Mouse (Mus musculus) forebrain, embryonic 14.5 days (tissue): Measurements from ENCODE around the gene Car5a. TPM values are rescaled to one million over a fixed set of nuclear protein-coding genes. Genes with fewer than 3 reads are reported as not detected.

Experiments
- ATAC-seq: fragments of 200-750 bp; cut with Nextera tagmentation; 2 replicates; pipeline ENCODE4 v1.8.0; 2017; ENCODE audit warnings: mild to moderate bottlenecking, moderate library complexity
- DNase-seq: peaks from one replicate; pipeline ENCODE4 v3.0.0-alpha.2; 2015; ENCODE audit warnings: low spot score
- H3K27ac ChIP-seq: fragments of 300-500 bp; sonication (generic); 2 replicates; pipeline ENCODE4 v1.5.1; 2014; ENCODE audit warnings: low read depth, mild to moderate bottlenecking, control low read depth, low read length, moderate library complexity
- H3K27me3 ChIP-seq: fragments of 300-500 bp; sonication (generic); replicated peaks from 2 replicates; pipeline ENCODE4 v1.6.1; 2014; ENCODE audit warnings: low read length, control low read depth, mixed read lengths; ENCODE audit not compliant: control insufficient read depth, insufficient read depth
- H3K36me3 ChIP-seq: fragments of 300-500 bp; sonication (generic); 2 replicates; pipeline ENCODE4 v1.6.1; 2014; ENCODE audit warnings: low read length, control low read depth; ENCODE audit not compliant: control insufficient read depth, insufficient read depth
- H3K4me1 ChIP-seq: fragments of 300-500 bp; sonication (generic); 2 replicates; pipeline ENCODE4 v1.6.1; 2014; ENCODE audit warnings: antibody characterized with exemption, low read length, control low read depth; ENCODE audit not compliant: control insufficient read depth, insufficient read depth
- H3K4me2 ChIP-seq: fragments of 300-500 bp; sonication (generic); 2 replicates; pipeline ENCODE4 v1.6.1; 2014; ENCODE audit warnings: mild to moderate bottlenecking, control low read depth, low read length
- H3K4me3 ChIP-seq: fragments of 300-500 bp; sonication (generic); 2 replicates; pipeline ENCODE4 v1.5.1; 2014; ENCODE audit warnings: low read depth, low read length, control low read depth
- H3K9ac ChIP-seq: fragments of 300-500 bp; sonication (generic); 2 replicates; pipeline ENCODE4 v1.6.1; 2014; ENCODE audit warnings: mild to moderate bottlenecking, low read length, control low read depth, moderate library complexity
- H3K9me3 ChIP-seq: fragments of 300-500 bp; sonication (generic); replicated peaks from 2 replicates; pipeline ENCODE4 v1.6.1; 2016; ENCODE audit warnings: low read length, control low read depth, mixed read lengths; ENCODE audit not compliant: control insufficient read depth
- WGBS: fragments of 180-500 bp; shearing (Covaris S2); extraction: QIAGEN DNeasy Blood & Tissue Kit; methylation state at CpG from one replicate; pipeline ENCODE4 v1.1.7; 2014; 5-methylcytosine and 5-hydroxymethylcytosine counted together
- polyA plus RNA-seq: library from polyadenylated mRNA; unstranded; fragments of >200 nt; fragmentation: Nextera tagmentation; extraction: Ambion mirVana; gene quantifications from 2 replicates; pipeline ENCODE4 v1.2.1, GENCODE M21; 2014

Gene Car5a
- polyA plus RNA-seq, 1 experiment from 2014 or later = 0.28 TPM

GRCm38 (mm10) chr8:121877828-121878480 is 66.8 kb downstream of the Car5a start:
- no peak overlapping the region for H3K4me2 ChIP-seq
- no peak overlapping the region for H3K27ac ChIP-seq
- DNase-seq (no peak), ATAC-seq (no peak)
- 87% methylated on average over 7 of the region's 7 CpGs for whole genome bisulfite sequencing
- no peak overlapping the region for H3K9ac ChIP-seq
- H3K4me3 ChIP-seq = no peak overlapping the region
- peaks cover 6% of the 10 kb centered on the region; the same call in 1 of the 2 replicates for H3K36me3 ChIP-seq
- H3K4me1 ChIP-seq = no peaks in the 10 kb centered on the region
- no peaks in the 10 kb centered on the region for H3K9me3 ChIP-seq
- no peaks in the 10 kb centered on the region for H3K27me3 ChIP-seq

DNA sequence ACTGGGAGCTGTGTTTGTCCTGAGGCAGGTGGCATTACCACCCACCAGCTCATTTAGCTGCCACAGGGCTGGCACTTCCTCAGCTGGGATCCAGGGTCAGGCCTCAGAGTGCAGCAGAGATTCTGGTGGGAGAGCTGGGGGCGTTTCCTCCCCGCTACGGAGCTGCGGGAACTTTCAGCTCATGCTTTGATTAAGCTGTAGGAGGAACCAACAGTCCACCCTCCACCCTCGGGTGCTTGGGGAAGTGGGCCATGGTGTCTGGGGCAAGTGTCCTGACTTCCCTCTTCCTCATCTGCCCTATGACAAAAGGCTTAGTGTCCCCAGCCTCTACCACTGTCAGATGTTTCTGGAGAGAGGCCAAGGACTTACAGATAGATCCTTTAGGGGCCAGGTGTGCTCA is 67.5 kb downstream of the Car5a start:
- Histone ChIP-seq H3K27ac (no peak overlapping the region), H3K4me3 (no peak overlapping the region), H3K4me1 (no peaks in the 10 kb centered on the region), H3K9ac (no peak overlapping the region), H3K9me3 (no peaks in the 10 kb centered on the region), H3K4me2 (no peak overlapping the region), H3K27me3 (no peaks in the 10 kb centered on the region), H3K36me3 (0 out of 2 replicates have a peak, but pooled peaks cover 1% of the 10 kb centered on the region)
- WGBS = 77% methylated on average over 5 of the region's 5 CpGs
- no peak for ATAC-seq
- DNase-seq = no peak

DNA sequence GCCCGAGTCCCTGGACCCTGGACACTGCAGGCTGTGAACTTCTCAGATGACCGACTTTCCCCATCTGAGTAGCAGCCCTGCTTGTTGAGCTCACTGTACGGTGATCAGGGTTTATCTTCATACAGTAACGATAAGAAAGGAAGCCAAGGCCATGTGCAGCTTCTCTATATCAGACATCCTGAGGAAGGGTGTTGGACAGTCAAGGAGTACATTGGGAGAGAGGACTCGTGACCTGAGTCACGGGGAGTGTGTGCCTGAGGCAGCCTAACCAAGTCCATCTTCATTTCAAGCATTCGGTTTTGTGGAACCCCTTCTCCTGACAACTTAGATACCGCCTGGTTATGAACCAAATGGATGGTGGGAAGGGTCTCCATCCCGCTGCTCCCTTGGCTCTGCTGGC is 69.2 kb downstream of the Car5a start:
- no peaks in the 10 kb centered on the region for H3K36me3 ChIP-seq
- H3K4me2 ChIP-seq = no peak overlapping the region
- H3K9me3 ChIP-seq = no peaks in the 10 kb centered on the region
- no peak overlapping the region for H3K9ac ChIP-seq
- no peak for DNase-seq
- no peak for ATAC-seq
- no peaks in the 10 kb centered on the region; the same call in 1 of the 2 replicates for H3K4me1 ChIP-seq
- 90% methylated on average over 9 of the region's 9 CpGs for WGBS
- no peak overlapping the region for H3K27ac ChIP-seq
- H3K4me3 ChIP-seq = no peak overlapping the region
- no peaks in the 10 kb centered on the region for H3K27me3 ChIP-seq

GRCm38 (mm10) chr8:121875045-121875444 is 69.7 kb downstream of the Car5a start:
- Histone ChIP-seq H3K9me3 (no peaks in the 10 kb centered on the region), H3K4me1 (no peaks in the 10 kb centered on the region; the same call in 1 of the 2 replicates), H3K27me3 (no peaks in the 10 kb centered on the region), H3K4me3 (no peak overlapping the region), H3K4me2 (no peak overlapping the region), H3K27ac (no peak overlapping the region), H3K9ac (no peak overlapping the region), H3K36me3 (no peaks in the 10 kb centered on the region)
- DNase-seq (no peak), ATAC-seq (no peak)
- 88% methylated on average over 3 of the region's 3 CpGs for WGBS

GRCm38 (mm10) chr8:121874031-121874430 is 70.7 kb downstream of the Car5a start:
- H3K36me3 ChIP-seq = no peaks in the 10 kb centered on the region
- no peaks in the 10 kb centered on the region for H3K27me3 ChIP-seq
- H3K27ac ChIP-seq = no peak overlapping the region
- WGBS = 75% methylated on average over 9 of the region's 9 CpGs
- no peak for DNase-seq
- no peaks in the 10 kb centered on the region for H3K9me3 ChIP-seq
- no peak overlapping the region for H3K4me2 ChIP-seq
- no peak for ATAC-seq
- no peak overlapping the region for H3K4me3 ChIP-seq
- H3K9ac ChIP-seq = no peak overlapping the region
- no peaks in the 10 kb centered on the region; the same call in 1 of the 2 replicates for H3K4me1 ChIP-seq

- H3K9me3 ChIP-seq = no peaks in the 10 kb centered on the region
- no peak overlapping the region for H3K4me3 ChIP-seq
- ATAC-seq (no peak), DNase-seq (no peak)
- no peaks in the 10 kb centered on the region; the same call in 1 of the 2 replicates for H3K4me1 ChIP-seq
- H3K36me3 ChIP-seq = no peaks in the 10 kb centered on the region
- H3K4me2 ChIP-seq = no peak overlapping the region
- no peak overlapping the region for H3K9ac ChIP-seq
- no peaks in the 10 kb centered on the region for H3K27me3 ChIP-seq
- WGBS = 23% methylated on average over 10 of the region's 10 CpGs
- H3K27ac ChIP-seq = no peak overlapping the region
Observed at GRCm38 (mm10) chr8:121871833-121872440, 72.8 kb downstream of the Car5a start.

- Histone ChIP-seq H3K27me3 (no peaks in the 10 kb centered on the region), H3K4me3 (no peak overlapping the region), H3K4me1 (no peaks in the 10 kb centered on the region; the same call in 1 of the 2 replicates), H3K9ac (no peak overlapping the region), H3K9me3 (no peaks in the 10 kb centered on the region), H3K4me2 (no peak overlapping the region), H3K36me3 (no peaks in the 10 kb centered on the region), H3K27ac (no peak overlapping the region)
- DNase-seq = no peak
- ATAC-seq = no peak
- 96% methylated on average over 2 of the region's 2 CpGs for WGBS
Observed at GRCm38 (mm10) chr8:121870190-121870589, 74.5 kb downstream of the Car5a start.

- no peak for ATAC-seq
- Histone ChIP-seq H3K27ac (no peak overlapping the region), H3K27me3 (no peaks in the 10 kb centered on the region), H3K9me3 (no peaks in the 10 kb centered on the region), H3K9ac (no peak overlapping the region), H3K36me3 (no peaks in the 10 kb centered on the region), H3K4me3 (no peak overlapping the region), H3K4me1 (no peaks in the 10 kb centered on the region; the same call in 1 of the 2 replicates), H3K4me2 (no peak overlapping the region)
- no peak for DNase-seq
- 85% methylated on average over 7 of the region's 7 CpGs for WGBS
Observed at GRCm38 (mm10) chr8:121868896-121869295, 75.8 kb downstream of the Car5a start.

DNA sequence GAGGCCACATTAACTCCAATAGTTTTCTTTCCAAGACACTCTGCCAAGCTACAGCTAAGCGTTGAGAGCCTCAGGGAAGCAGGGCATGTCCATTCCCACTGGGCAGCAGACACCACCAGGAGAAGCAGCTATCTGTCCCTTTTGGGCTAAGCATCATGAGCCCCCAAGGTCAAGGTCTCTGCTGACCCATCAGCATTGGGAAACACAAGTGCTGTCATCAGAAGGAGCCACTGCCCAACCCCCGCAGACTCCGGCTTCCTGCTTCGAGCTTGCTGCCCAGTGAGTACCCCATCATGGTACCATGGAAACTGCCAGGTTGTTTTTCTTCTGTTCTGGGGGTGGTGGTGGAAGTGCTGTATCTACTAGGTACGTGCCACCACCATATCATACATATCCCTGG is 76.5 kb downstream of the Car5a start:
- no peak overlapping the region for H3K9ac ChIP-seq
- ATAC-seq = no peak
- H3K36me3 ChIP-seq = no peaks in the 10 kb centered on the region
- no peaks in the 10 kb centered on the region; the same call in 1 of the 2 replicates for H3K4me1 ChIP-seq
- no peaks in the 10 kb centered on the region for H3K9me3 ChIP-seq
- no peak overlapping the region for H3K4me2 ChIP-seq
- H3K4me3 ChIP-seq = no peak overlapping the region
- no peak overlapping the region for H3K27ac ChIP-seq
- H3K27me3 ChIP-seq = no peaks in the 10 kb centered on the region
- no peak for DNase-seq
- WGBS = 94% methylated on average over 5 of the region's 5 CpGs
